Mouse (Mus musculus) E14TG2a.4 (cell line): ENCODE measurements around the gene Krt4.
A peak's percentile ranks its signal among the peaks of the same experiment; 100 is the strongest.

Experiments
- CTCF ChIP-seq: conservative IDR thresholded peaks from 2 replicates; pipeline ENCODE4 v1.5.1; 2014; ENCODE audit warnings: low read length
- POU5F1 ChIP-seq: IDR thresholded peaks from 2 replicates; pipeline ENCODE4 v1.6.1; 2014; ENCODE audit warnings: low read length, borderline replicate concordance

GRCm38 (mm10) chr15:101973414-101974077, 49.0 kb upstream of the Krt4 start:
- TF ChIP-seq CTCF: peak; percentile 95
- TF ChIP-seq POU5F1: no peak
